ENCODE assay signal across 17 mouse cellular contexts in the genomic region with DNA sequence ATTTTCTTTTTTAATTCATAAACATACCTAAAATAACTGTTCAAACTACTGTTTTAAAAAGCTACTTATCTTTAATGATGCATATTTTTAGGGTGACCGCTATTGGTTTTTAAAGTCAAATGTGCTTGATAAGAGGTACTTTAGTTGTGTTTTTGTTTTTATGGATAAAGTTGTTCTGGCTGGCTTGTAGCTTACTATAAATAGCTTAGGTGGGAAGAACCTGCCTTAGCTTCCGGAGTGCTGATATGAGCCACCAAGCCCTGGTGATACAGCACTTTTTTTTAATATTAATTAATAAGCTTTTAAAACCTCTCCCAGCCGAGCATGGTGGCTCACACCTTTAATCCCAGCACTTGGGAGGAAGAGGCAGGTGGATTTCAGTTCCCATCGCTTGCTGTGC.
"Had no signal": no experiment of that assay in that cellular context is flagged by ENCODE, and none has a peak within 500 bp of the region (broad histone marks: within the 10 kb centered on the region; RNA-seq: fewer than 3 reads in every experiment).

No protein-coding gene starts in this region.

- DNase-seq: left cerebral cortex, postnatal 4 days; liver; liver, embryonic 13.5 days; liver, postnatal 0 days; lung, adult 18-20 months; lung, adult 2 months; lung, embryonic 14.5 days; lung, postnatal 10 days; lung, postnatal 14 days; lung, postnatal 36 days; lung, postnatal 4 days; midbrain, embryonic 14.5 days had no signal

- ATAC-seq: liver, embryonic 12.5 days; liver, postnatal 0 days; lung, postnatal 0 days; midbrain, embryonic 13.5 days; midbrain, embryonic 15.5 days; midbrain, embryonic 16.5 days had no signal
